Comparison of ENCODE assay signal across 8 mouse cellular contexts in the genomic region with DNA sequence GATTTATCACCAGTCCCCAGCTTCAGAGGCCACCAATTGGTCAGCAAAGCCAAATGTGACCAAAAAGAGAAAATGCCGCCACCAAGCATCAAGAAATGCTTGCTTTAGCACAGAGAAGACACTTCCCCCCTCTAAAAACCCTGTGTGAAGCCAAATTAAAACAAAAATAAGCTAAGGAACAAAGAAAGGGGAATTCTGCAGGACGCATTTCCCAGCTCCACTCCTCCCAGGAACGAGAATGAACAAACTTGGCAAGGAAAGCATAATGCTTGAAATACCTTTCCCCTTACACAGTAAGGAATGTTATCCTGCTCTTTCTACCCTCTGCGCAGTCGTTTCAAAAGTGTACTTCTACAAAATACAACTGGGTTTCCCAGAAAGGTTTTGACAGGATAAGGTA. TPM values are rescaled to one million over a fixed set of nuclear protein-coding genes. Genes with fewer than 3 reads are reported as not detected.
A peak's percentile ranks its signal among the peaks of the same experiment; 100 is the strongest.
DNase-seq lines count a peak whose midpoint lies in the region; ATAC-seq lines count a peak whose summit lies in the region.

No protein-coding gene starts in this region.

- peak overlapping the region; percentile 95 for H3K9ac ChIP-seq in forebrain, embryonic 13.5 days
- peak overlapping the region; percentile 3; the same call in 1 of the 2 replicates for H3K9ac ChIP-seq in intestine, embryonic 15.5 days
- H3K9ac ChIP-seq in midbrain, embryonic 13.5 days (replicated peaks), result peak overlapping the region; percentile 20; the same call in 1 of the 2 replicates

- ATAC-seq in forebrain, embryonic 13.5 days, result no peak
- ATAC-seq in intestine, embryonic 15.5 days, result no peak
- ATAC-seq in midbrain, embryonic 13.5 days, result no peak
- ATAC-seq in megakaryocyte, adult 5-6 weeks (ENCODE audit: poor library complexity, severe bottlenecking), result no peak

- peak; percentile 45 to 83 for DNase-seq in adrenal gland, adult (ENCODE audit: inconsistent age in 2 of 2, low spot score in 1 of 2)
- no peak for DNase-seq in adrenal gland, postnatal 10 days
- DNase-seq in layer of hippocampus, postnatal 10 days (ENCODE audit: low spot score in 2 of 2), result no peak
- no peak for DNase-seq in ovary, postnatal 10 days (ENCODE audit: low spot score)

- H3K27ac ChIP-seq in forebrain, embryonic 13.5 days, result no peak overlapping the region
- peak overlapping the region; percentile 67 for H3K27ac ChIP-seq in intestine, embryonic 15.5 days
- no peak overlapping the region for H3K27ac ChIP-seq in midbrain, embryonic 13.5 days

- peak overlapping the region; percentile 83 for H3K4me3 ChIP-seq in forebrain, embryonic 13.5 days
- peak overlapping the region; percentile 5 for H3K4me3 ChIP-seq in intestine, embryonic 15.5 days (replicated peaks)
- peak overlapping the region; percentile 79; the same call in 1 of the 2 replicates for H3K4me3 ChIP-seq in midbrain, embryonic 13.5 days (replicated peaks)

- peak overlapping the region; percentile 74 for H3K4me2 ChIP-seq in forebrain, embryonic 13.5 days
- peak overlapping the region; percentile 89 for H3K4me2 ChIP-seq in intestine, embryonic 15.5 days (replicated peaks)
- H3K4me2 ChIP-seq in midbrain, embryonic 13.5 days (replicated peaks), result peak overlapping the region; percentile 84

- H3K36me3 ChIP-seq in forebrain, embryonic 13.5 days (ENCODE audit: poor library complexity, severe bottlenecking), result peaks cover 33% of the 10 kb centered on the region
- peaks cover 10% of the 10 kb centered on the region for H3K36me3 ChIP-seq in intestine, embryonic 15.5 days
- H3K36me3 ChIP-seq in midbrain, embryonic 13.5 days, result peaks cover 26% of the 10 kb centered on the region

- H3K9me3 ChIP-seq in forebrain, embryonic 13.5 days (replicated peaks), result no peaks in the 10 kb centered on the region
- no peaks in the 10 kb centered on the region for H3K9me3 ChIP-seq in intestine, embryonic 15.5 days
- no peaks in the 10 kb centered on the region for H3K9me3 ChIP-seq in midbrain, embryonic 13.5 days

- WGBS in forebrain, embryonic 13.5 days, result 42% methylated on average over 5 of the region's 5 CpGs
- WGBS in intestine, embryonic 15.5 days, result 35% methylated on average over 5 of the region's 5 CpGs
- 59% methylated on average over 5 of the region's 5 CpGs for WGBS in midbrain, embryonic 13.5 days

- peaks cover 29% of the 10 kb centered on the region for H3K4me1 ChIP-seq in forebrain, embryonic 13.5 days
- peaks cover 23% of the 10 kb centered on the region for H3K4me1 ChIP-seq in intestine, embryonic 15.5 days (replicated peaks)
- peaks cover 25% of the 10 kb centered on the region for H3K4me1 ChIP-seq in midbrain, embryonic 13.5 days (replicated peaks)

- H3K27me3 ChIP-seq in forebrain, embryonic 13.5 days, result no peaks in the 10 kb centered on the region
- H3K27me3 ChIP-seq in intestine, embryonic 15.5 days (replicated peaks), result no peaks in the 10 kb centered on the region
- H3K27me3 ChIP-seq in midbrain, embryonic 13.5 days, result no peaks in the 10 kb centered on the region

RNA-seq across cellular contexts. Expression of gene Ctps, which starts 2.1 kb away (rescaled TPM):
- 10 to 100 TPM; 24.4 to 29.9 TPM for total RNA-seq in adrenal gland, postnatal 10 days (2021)
- 107 and 114 TPM in 2 replicates for polyA plus RNA-seq in forebrain, embryonic 13.5 days (2015; fragmentation: Nextera tagmentation; extraction: Ambion mirVana)
- 68.1 and 72.6 TPM in 2 replicates for polyA plus RNA-seq in intestine, embryonic 15.5 days (2015; fragmentation: Nextera tagmentation; extraction: Ambion mirVana)
- polyA plus RNA-seq in midbrain, embryonic 13.5 days (2015; fragmentation: Nextera tagmentation; extraction: Ambion mirVana), result 79.5 and 83.0 TPM in 2 replicates
- total RNA-seq in megakaryocyte, adult 5-6 weeks (2015), result 12.8 TPM in 2 replicates
- total RNA-seq in megakaryocyte, adult 5-6 weeks (2017), result 13.1 and 14.3 TPM in 2 replicates
- 10 to 100 TPM; 55.6 to 58.3 TPM for total RNA-seq in layer of hippocampus, postnatal 10 days (2021)

RNA-seq across cellular contexts. Expression of gene Gm8439, which starts 20.5 kb away (rescaled TPM):
- total RNA-seq in adrenal gland, postnatal 10 days (2021), result not detected
- not detected in 2 replicates for polyA plus RNA-seq in forebrain, embryonic 13.5 days (2015; fragmentation: Nextera tagmentation; extraction: Ambion mirVana)
- polyA plus RNA-seq in intestine, embryonic 15.5 days (2015; fragmentation: Nextera tagmentation; extraction: Ambion mirVana), result not detected in 2 replicates
- not detected in 2 replicates for polyA plus RNA-seq in midbrain, embryonic 13.5 days (2015; fragmentation: Nextera tagmentation; extraction: Ambion mirVana)
- 0.58 and 1.5 TPM in 2 replicates for total RNA-seq in megakaryocyte, adult 5-6 weeks (2015)
- total RNA-seq in megakaryocyte, adult 5-6 weeks (2017), result 1.9 TPM in 1 of 2 replicates, not detected in the other
- total RNA-seq in layer of hippocampus, postnatal 10 days (2021), result not detected

RNA-seq across cellular contexts. Expression of gene Slfnl1, which starts 36.0 kb away (rescaled TPM):
- total RNA-seq in adrenal gland, postnatal 10 days (2021), result under 1 TPM; 0.18 to 0.27 TPM
- not detected in 2 replicates for polyA plus RNA-seq in forebrain, embryonic 13.5 days (2015; fragmentation: Nextera tagmentation; extraction: Ambion mirVana)
- not detected in 2 replicates for polyA plus RNA-seq in intestine, embryonic 15.5 days (2015; fragmentation: Nextera tagmentation; extraction: Ambion mirVana)
- not detected in 2 replicates for polyA plus RNA-seq in midbrain, embryonic 13.5 days (2015; fragmentation: Nextera tagmentation; extraction: Ambion mirVana)
- 0.22 TPM in 1 of 2 replicates, not detected in the other for total RNA-seq in megakaryocyte, adult 5-6 weeks (2015)
- not detected in 2 replicates for total RNA-seq in megakaryocyte, adult 5-6 weeks (2017)
- total RNA-seq in layer of hippocampus, postnatal 10 days (2021), result under 1 TPM; 0.18 to 0.27 TPM

Comparison
In these comparisons a context has a peak if more than half of its experiments do, and no peak if none do; other contexts are left out.
1. DNase-seq: peak in adrenal gland, adult (2 of 2); none in adrenal gland, postnatal 10 days (single experiment), layer of hippocampus, postnatal 10 days (0 of 2) and ovary, postnatal 10 days (single experiment).
2. H3K4me3 ChIP-seq: peak in every context shown above with its lines; median percentile 83 in forebrain, embryonic 13.5 days; 79 in midbrain, embryonic 13.5 days; 5 in intestine, embryonic 15.5 days.
3. H3K9ac ChIP-seq: peak in every context shown above with its lines; median percentile 95 in forebrain, embryonic 13.5 days; 20 in midbrain, embryonic 13.5 days; 3 in intestine, embryonic 15.5 days.
4. Peak in every context shown above with its lines, with median percentiles within 50 percentile points of each other: H3K4me2 ChIP-seq.